Mouse (Mus musculus) myocyte (in vitro differentiated cells): ENCODE results near the gene Sall1.

ENCODE experiments used
- E2F4 ChIP-seq: IDR thresholded peaks from one replicate; pipeline ENCODE4 v1.6.1; 2011; ENCODE audit warnings: mild to moderate bottlenecking, control low read depth, moderate library complexity; ENCODE audit not compliant: insufficient read depth
- MAX ChIP-seq: IDR thresholded peaks from one replicate; pipeline ENCODE4 v1.6.1; 2011; ENCODE audit warnings: low read depth, mild to moderate bottlenecking, control low read depth
- MYOD1 ChIP-seq, 3 experiments: IDR thresholded peaks; one replicate each; pipeline ENCODE4 v1.6.1; 2011; ENCODE audit warnings: control low read depth in 2 of 3, low read depth in 2 of 3, mild to moderate bottlenecking in 2 of 3, moderate library complexity in 1 of 3; ENCODE audit not compliant: insufficient read length in 2 of 3, control insufficient read depth in 1 of 3
- MYOG ChIP-seq, 3 experiments: IDR thresholded peaks; one replicate each; pipeline ENCODE4 v1.6.1; 2011; ENCODE audit warnings: control low read depth in 2 of 3, low read depth in 2 of 3, mild to moderate bottlenecking in 2 of 3; ENCODE audit not compliant: insufficient read length in 2 of 3, control insufficient read depth in 1 of 3, insufficient read depth in 1 of 3
- POLR2A ChIP-seq: IDR thresholded peaks from one replicate; pipeline ENCODE4 v1.6.1; 2011; ENCODE audit warnings: low read depth, mild to moderate bottlenecking, control low read depth, moderate library complexity; ENCODE audit not compliant: insufficient read length
- POLR2AphosphoS2 ChIP-seq: IDR thresholded peaks from one replicate; pipeline ENCODE4 v1.6.1; 2011; ENCODE audit warnings: low read depth, control low read depth; ENCODE audit not compliant: insufficient read length
- REST ChIP-seq: IDR thresholded peaks from one replicate; pipeline ENCODE4 v1.6.1; 2011; ENCODE audit warnings: mild to moderate bottlenecking, control low read depth, moderate library complexity; ENCODE audit not compliant: insufficient read depth, insufficient read length
- TCF12 ChIP-seq: IDR thresholded peaks from one replicate; pipeline ENCODE4 v1.6.1; 2011; ENCODE audit warnings: mild to moderate bottlenecking, control low read depth; ENCODE audit not compliant: poor library complexity, insufficient read depth, severe bottlenecking
- USF1 ChIP-seq: IDR thresholded peaks from one replicate; pipeline ENCODE4 v1.6.1; 2011; ENCODE audit warnings: low read depth, mild to moderate bottlenecking, control low read depth, moderate library complexity

GRCm38 (mm10) chr8:88989002-88989401, 55.0 kb downstream of the Sall1 start:
- TF ChIP-seq POLR2A: no peak
- no peak for TF ChIP-seq TCF12
- TF ChIP-seq POLR2AphosphoS2: no peak
- TF ChIP-seq MAX: no peak
- no peak for TF ChIP-seq USF1
- TF ChIP-seq REST: no peak
- no peak for TF ChIP-seq E2F4
- TF ChIP-seq MYOG (IDR thresholded peaks at IDR 0.05; ENCODE audit: control insufficient read depth in 1 of 3, insufficient read depth in 1 of 3, insufficient read length in 2 of 3, low read depth in 2 of 3): no peak
- TF ChIP-seq MYOD1 (IDR thresholded peaks at IDR 0.05; ENCODE audit: control insufficient read depth in 1 of 3, insufficient read length in 2 of 3, low read depth in 2 of 3): no peak
